Mouse (Mus musculus) neural tube, embryonic 12.5 days (tissue): ENCODE measurements around the gene Lars2. TPM values are rescaled to one million over a fixed set of nuclear protein-coding genes. Genes with fewer than 3 reads are reported as not detected.

Experiments used
- ATAC-seq: fragments of 200-750 bp; cut with Nextera tagmentation; 2 replicates; pipeline ENCODE4 v1.8.0; 2017; ENCODE audit warnings: low read depth, mild to moderate bottlenecking, moderate TSS enrichment, moderate library complexity; ENCODE audit not compliant: low FRiP score
- H3K27ac ChIP-seq: fragments of 300-500 bp; sonication (generic); 2 replicates; pipeline ENCODE4 v1.5.1; 2016
- H3K27me3 ChIP-seq: fragments of 300-500 bp; sonication (generic); replicated peaks from 2 replicates; pipeline ENCODE4 v1.6.1; 2016; ENCODE audit warnings: mild to moderate bottlenecking
- H3K36me3 ChIP-seq: fragments of 300-500 bp; sonication (generic); 2 replicates; pipeline ENCODE4 v1.6.1; 2016; ENCODE audit warnings: mild to moderate bottlenecking
- H3K4me1 ChIP-seq: fragments of 300-500 bp; sonication (generic); 2 replicates; pipeline ENCODE4 v1.6.1; 2016
- H3K4me2 ChIP-seq: fragments of 300-500 bp; sonication (generic); replicated peaks from 2 replicates; pipeline ENCODE4 v1.6.1; 2016; ENCODE audit warnings: mild to moderate bottlenecking
- H3K4me3 ChIP-seq: fragments of 300-500 bp; sonication (generic); 2 replicates; pipeline ENCODE4 v1.5.1; 2016
- H3K9ac ChIP-seq: fragments of 300-500 bp; sonication (generic); 2 replicates; pipeline ENCODE4 v1.6.1; 2016; ENCODE audit warnings: mild to moderate bottlenecking
- H3K9me3 ChIP-seq: fragments of 300-500 bp; sonication (generic); 2 replicates; pipeline ENCODE4 v1.6.1; 2016; ENCODE audit warnings: mild to moderate bottlenecking
- WGBS: fragments of 180-500 bp; shearing (Covaris S2); methylation state at CpG from one replicate; pipeline ENCODE4 v1.1.7; 2016; 5-methylcytosine and 5-hydroxymethylcytosine counted together
- polyA plus RNA-seq: library from polyadenylated mRNA; unstranded; fragments of >200 nt; fragmentation: Nextera tagmentation; extraction: Ambion mirVana; gene quantifications from 2 replicates; pipeline ENCODE4 v1.2.1, GENCODE M21; 2016

Gene Lars2
- polyA plus RNA-seq, 1 experiment from 2014 or later, result 972 TPM

- Histone ChIP-seq H3K27me3 (no peaks in the 10 kb centered on the region), H3K4me2 (no peak overlapping the region), H3K9me3 (no peaks in the 10 kb centered on the region), H3K36me3 (peaks cover 20% of the 10 kb centered on the region), H3K4me1 (no peaks in the 10 kb centered on the region), H3K4me3 (no peak overlapping the region), H3K27ac (no peak overlapping the region), H3K9ac (no peak overlapping the region)
- ATAC-seq, result no peak
- WGBS, result 70% methylated on average over 9 of the region's 9 CpGs
Observed at GRCm38 (mm10) chr9:123456634-123457602, 90.2 kb downstream of the Lars2 start.

- Histone ChIP-seq H3K27me3 (no peaks in the 10 kb centered on the region), H3K36me3 (peaks cover 20% of the 10 kb centered on the region), H3K27ac (no peak overlapping the region), H3K9ac (no peak overlapping the region), H3K4me2 (no peak overlapping the region), H3K4me3 (no peak overlapping the region), H3K9me3 (no peaks in the 10 kb centered on the region), H3K4me1 (no peaks in the 10 kb centered on the region)
- WGBS, result 62% methylated on average over 2 of the region's 2 CpGs
- ATAC-seq, result no peak
Observed at GRCm38 (mm10) chr9:123457603-123458002, 90.9 kb downstream of the Lars2 start.

GRCm38 (mm10) chr9:123467141-123467620 lies 100.5 kb downstream of the Lars2 start:
- H3K9me3 ChIP-seq, result no peaks in the 10 kb centered on the region
- H3K4me2 ChIP-seq, result no peak overlapping the region
- 0 out of 2 replicates have a peak, but pooled peaks cover 3% of the 10 kb centered on the region for H3K36me3 ChIP-seq
- no peaks in the 10 kb centered on the region for H3K4me1 ChIP-seq
- no peaks in the 10 kb centered on the region for H3K27me3 ChIP-seq
- WGBS, result 75% methylated on average over 4 of the region's 4 CpGs
- no peak overlapping the region for H3K4me3 ChIP-seq
- H3K27ac ChIP-seq, result no peak overlapping the region
- no peak overlapping the region for H3K9ac ChIP-seq
- ATAC-seq, result no peak

GRCm38 (mm10) chr9:123468406-123469085 lies 101.8 kb downstream of the Lars2 start:
- Histone ChIP-seq H3K4me3 (no peak overlapping the region), H3K4me1 (no peaks in the 10 kb centered on the region), H3K36me3 (0 out of 2 replicates have a peak, but pooled peaks cover under 1% of the 10 kb centered on the region), H3K9me3 (no peaks in the 10 kb centered on the region), H3K27ac (no peak overlapping the region), H3K9ac (no peak overlapping the region), H3K4me2 (no peak overlapping the region), H3K27me3 (no peaks in the 10 kb centered on the region)
- no peak for ATAC-seq
- 75% methylated on average over 5 of the region's 5 CpGs for WGBS

DNA sequence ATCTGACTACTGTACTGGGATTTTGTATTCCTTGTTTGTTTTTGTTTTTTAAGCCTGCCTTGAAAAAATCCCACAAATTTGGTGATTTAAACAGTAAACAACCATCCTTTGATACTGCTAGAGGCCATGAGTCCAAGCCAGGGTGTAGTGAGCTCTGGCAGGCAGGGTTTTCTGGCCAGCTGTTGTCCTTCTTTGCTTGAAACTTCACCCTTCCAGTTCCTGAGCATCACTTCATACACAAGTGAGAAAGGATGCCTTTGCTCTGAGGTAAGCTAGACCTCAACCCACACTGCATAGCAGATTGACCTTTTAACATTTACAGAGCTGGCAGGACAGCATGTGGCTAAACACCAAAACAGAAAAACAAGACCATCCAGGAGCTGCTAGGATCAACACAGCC lies 102.4 kb downstream of the Lars2 start:
- Histone ChIP-seq H3K27ac (no peak overlapping the region), H3K4me1 (no peaks in the 10 kb centered on the region), H3K36me3 (no peaks in the 10 kb centered on the region), H3K4me2 (no peak overlapping the region), H3K27me3 (no peaks in the 10 kb centered on the region), H3K9ac (no peak overlapping the region), H3K4me3 (no peak overlapping the region), H3K9me3 (no peaks in the 10 kb centered on the region)
- no peak for ATAC-seq

GRCm38 (mm10) chr9:123473377-123473776 lies 106.7 kb downstream of the Lars2 start:
- H3K9ac ChIP-seq, result no peak overlapping the region
- H3K27me3 ChIP-seq, result no peaks in the 10 kb centered on the region
- peaks cover 5% of the 10 kb centered on the region for H3K4me1 ChIP-seq
- no peaks in the 10 kb centered on the region for H3K36me3 ChIP-seq
- no peak overlapping the region for H3K27ac ChIP-seq
- no peak overlapping the region for H3K4me2 ChIP-seq
- no peak for ATAC-seq
- no peak overlapping the region for H3K4me3 ChIP-seq
- H3K9me3 ChIP-seq, result no peaks in the 10 kb centered on the region

DNA sequence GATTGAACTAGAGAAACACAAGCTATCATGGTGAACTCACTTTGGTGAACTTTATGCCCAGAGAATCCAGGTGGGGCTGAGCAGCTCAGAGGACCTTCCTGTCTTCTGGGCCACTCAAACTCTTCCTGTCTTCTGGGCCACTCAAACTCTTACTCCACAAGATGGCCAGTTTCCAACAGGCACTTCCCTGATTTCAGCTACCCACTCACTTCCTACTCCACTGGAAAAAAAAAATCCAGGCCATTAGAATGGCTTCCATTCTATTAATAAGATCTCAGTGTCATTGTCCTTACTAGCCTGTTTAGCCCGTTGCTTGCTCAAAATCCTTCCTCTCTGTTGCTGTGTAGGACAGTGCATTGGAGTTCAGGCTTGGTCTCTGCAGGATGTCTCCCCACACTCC lies 108.8 kb downstream of the Lars2 start:
- WGBS, result 83% methylated on average over 1 of the region's 1 CpGs
- ATAC-seq, result no peak
- no peaks in the 10 kb centered on the region for H3K9me3 ChIP-seq
- H3K9ac ChIP-seq, result no peak overlapping the region
- no peak overlapping the region for H3K4me3 ChIP-seq
- no peak overlapping the region for H3K27ac ChIP-seq
- peaks cover 25% of the 10 kb centered on the region for H3K4me1 ChIP-seq
- H3K36me3 ChIP-seq, result no peaks in the 10 kb centered on the region
- H3K27me3 ChIP-seq, result no peaks in the 10 kb centered on the region
- H3K4me2 ChIP-seq, result no peak overlapping the region

GRCm38 (mm10) chr9:123478031-123478585 lies 111.4 kb downstream of the Lars2 start:
- H3K4me1 ChIP-seq, result peaks cover 44% of the 10 kb centered on the region
- H3K9me3 ChIP-seq, result no peaks in the 10 kb centered on the region
- peak overlapping the region; percentile 66 for H3K4me3 ChIP-seq
- no peak overlapping the region for H3K27ac ChIP-seq
- ATAC-seq, result peak; percentile 81
- H3K27me3 ChIP-seq, result no peaks in the 10 kb centered on the region
- no peak overlapping the region for H3K9ac ChIP-seq
- H3K36me3 ChIP-seq, result no peaks in the 10 kb centered on the region
- WGBS, result under 1% methylated on average over 27 of the region's 29 CpGs
- H3K4me2 ChIP-seq, result peak overlapping the region; percentile 82

GRCm38 (mm10) chr9:123478586-123479195 lies 112.0 kb downstream of the Lars2 start, which contains the start of gene Limd1:
Gene Limd1, plus strand, starts transcription at chr9:123478706.
- H3K4me1 ChIP-seq, result peaks cover 44% of the 10 kb centered on the region
- H3K9ac ChIP-seq, result peak within 1 kb of the TSS; percentile 72
- no peaks in the 10 kb centered on the region for H3K27me3 ChIP-seq
- ATAC-seq, result peak; percentile 85
- no peaks in the 10 kb centered on the region for H3K9me3 ChIP-seq
- H3K36me3 ChIP-seq, result no peaks in the 10 kb centered on the region
- no peak within 1 kb of the TSS for H3K27ac ChIP-seq
- H3K4me2 ChIP-seq, result peak within 1 kb of the TSS; percentile 82
- H3K4me3 ChIP-seq, result peak within 1 kb of the TSS; percentile 66
- under 1% methylated on average over 40 of the region's 57 CpGs for WGBS

GRCm38 (mm10) chr9:123479196-123479669 lies 112.5 kb downstream of the Lars2 start:
- H3K4me2 ChIP-seq, result peak overlapping the region; percentile 82
- H3K4me3 ChIP-seq, result peak overlapping the region; percentile 66
- peak overlapping the region; percentile 72 for H3K9ac ChIP-seq
- H3K4me1 ChIP-seq, result peaks cover 44% of the 10 kb centered on the region
- H3K27ac ChIP-seq, result no peak overlapping the region
- H3K9me3 ChIP-seq, result no peaks in the 10 kb centered on the region
- H3K27me3 ChIP-seq, result no peaks in the 10 kb centered on the region
- WGBS, result 24% methylated on average over 17 of the region's 17 CpGs
- ATAC-seq, result peak; percentile 39
- peaks cover 2% of the 10 kb centered on the region; the same call in 1 of the 2 replicates for H3K36me3 ChIP-seq

DNA sequence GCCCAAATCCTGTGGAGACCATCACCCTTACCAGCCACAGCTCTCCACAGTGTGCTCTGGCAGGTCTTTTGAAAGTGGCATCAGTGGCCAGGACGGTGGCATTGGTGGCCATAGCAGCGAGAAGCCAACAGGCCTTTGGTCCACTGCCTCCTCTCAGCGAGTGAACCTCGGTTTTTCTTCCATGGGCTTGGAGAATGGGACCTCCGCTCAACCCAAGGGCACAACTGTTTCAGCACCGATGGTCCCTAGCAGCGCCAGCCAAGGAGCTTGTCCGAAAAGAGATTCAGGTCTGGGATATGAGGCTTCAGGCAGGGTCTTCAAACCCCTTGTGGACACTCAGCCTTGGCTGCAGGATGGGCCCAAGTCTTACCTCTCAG lies 113.1 kb downstream of the Lars2 start:
- Histone ChIP-seq H3K9ac (peak overlapping the region; percentile 72; the same call in 1 of the 2 replicates), H3K36me3 (peaks cover 3% of the 10 kb centered on the region; the same call in 1 of the 2 replicates), H3K27me3 (no peaks in the 10 kb centered on the region), H3K9me3 (no peaks in the 10 kb centered on the region), H3K4me3 (peak overlapping the region; percentile 66), H3K27ac (no peak overlapping the region), H3K4me1 (peaks cover 44% of the 10 kb centered on the region), H3K4me2 (peak overlapping the region; percentile 82)
- 0 out of 2 replicates have a peak, but pooled peaks have one; percentile 2 for ATAC-seq
- 92% methylated on average over 8 of the region's 8 CpGs for WGBS
